Mouse (Mus musculus): Measurements from ENCODE around the gene Cryga.

Cryga gene

GRCm38 (mm10) chr1:65103273-65103672, at the start of gene Cryga:
Gene Cryga (minus strand): TSS chr1:65103373.
- no peak for DNase-seq (ENCODE audit: low spot score)

- DNase-seq (ENCODE audit: low spot score): no peak
Measured at GRCm38 (mm10) chr1:65147971-65148370, 44.8 kb upstream of the Cryga start.

- DNase-seq (ENCODE audit: low spot score): no peak
Measured at GRCm38 (mm10) chr1:65147326-65147725, 44.2 kb upstream of the Cryga start.

- DNase-seq (ENCODE audit: low spot score): no peak
Measured at GRCm38 (mm10) chr1:65146601-65147000, 43.4 kb upstream of the Cryga start.

- DNase-seq (ENCODE audit: low spot score): no peak
Measured at GRCm38 (mm10) chr1:65144783-65145182, 41.6 kb upstream of the Cryga start.

- DNase-seq (ENCODE audit: low spot score): no peak
Measured at GRCm38 (mm10) chr1:65137560-65137959, 34.4 kb upstream of the Cryga start.

GRCm38 (mm10) chr1:65132833-65133232, 29.7 kb upstream of the Cryga start:
- peak; percentile 24 for DNase-seq (ENCODE audit: low spot score)

GRCm38 (mm10) chr1:65131671-65132070, 28.5 kb upstream of the Cryga start:
- DNase-seq (ENCODE audit: low spot score): no peak

GRCm38 (mm10) chr1:65130226-65130625, 27.1 kb upstream of the Cryga start:
- no peak for DNase-seq (ENCODE audit: low spot score)

GRCm38 (mm10) chr1:65129634-65130180, 26.5 kb upstream of the Cryga start:
- no peak for DNase-seq (ENCODE audit: low spot score)

GRCm38 (mm10) chr1:65122574-65123372, 19.6 kb upstream of the Cryga start, which contains the start of gene D630023F18Rik:
Gene D630023F18Rik (minus strand): TSS chr1:65123214.
- DNase-seq (ENCODE audit: low spot score): no peak

- DNase-seq (ENCODE audit: low spot score): no peak
Measured at GRCm38 (mm10) chr1:65119438-65119837, 16.3 kb upstream of the Cryga start, which contains the start of gene Gm28845. Gene Gm28845 (minus strand): TSS chr1:65119558.

GRCm38 (mm10) chr1:65118150-65118913, 15.2 kb upstream of the Cryga start:
- DNase-seq (ENCODE audit: low spot score): no peak

GRCm38 (mm10) chr1:65113536-65114172, 10.5 kb upstream of the Cryga start:
- peak; percentile 90 for DNase-seq (ENCODE audit: low spot score)

GRCm38 (mm10) chr1:65112807-65113196, 9.6 kb upstream of the Cryga start:
- peak; percentile 65 for DNase-seq (ENCODE audit: low spot score)

- peak; percentile 99 for DNase-seq (ENCODE audit: low spot score)
Measured at GRCm38 (mm10) chr1:65112031-65112806, 9.0 kb upstream of the Cryga start.

GRCm38 (mm10) chr1:65109756-65110435, 6.7 kb upstream of the Cryga start:
- no peak for DNase-seq (ENCODE audit: low spot score)

- DNase-seq (ENCODE audit: low spot score): no peak
Measured at GRCm38 (mm10) chr1:65109196-65109595, 6.0 kb upstream of the Cryga start.

GRCm38 (mm10) chr1:65107654-65108279, 4.6 kb upstream of the Cryga start:
- no peak for DNase-seq (ENCODE audit: low spot score)

GRCm38 (mm10) chr1:65096953-65097352, 6.2 kb downstream of the Cryga start:
- no peak for DNase-seq (ENCODE audit: low spot score)

Measured in adipocyte (in vitro differentiated cells).